Mouse (Mus musculus) lung, postnatal 0 days (tissue): ENCODE measurements around the gene Slc1a3.

Experiments
- CTCF ChIP-seq: IDR thresholded peaks from 2 replicates; pipeline ENCODE4 v1.5.1; 2016; ENCODE audit warnings: antibody characterized with exemption, mild to moderate bottlenecking
- EP300 ChIP-seq: IDR thresholded peaks from 2 replicates; pipeline ENCODE4 v1.6.1; 2016; ENCODE audit warnings: antibody characterized with exemption, mild to moderate bottlenecking, control low read depth

DNA sequence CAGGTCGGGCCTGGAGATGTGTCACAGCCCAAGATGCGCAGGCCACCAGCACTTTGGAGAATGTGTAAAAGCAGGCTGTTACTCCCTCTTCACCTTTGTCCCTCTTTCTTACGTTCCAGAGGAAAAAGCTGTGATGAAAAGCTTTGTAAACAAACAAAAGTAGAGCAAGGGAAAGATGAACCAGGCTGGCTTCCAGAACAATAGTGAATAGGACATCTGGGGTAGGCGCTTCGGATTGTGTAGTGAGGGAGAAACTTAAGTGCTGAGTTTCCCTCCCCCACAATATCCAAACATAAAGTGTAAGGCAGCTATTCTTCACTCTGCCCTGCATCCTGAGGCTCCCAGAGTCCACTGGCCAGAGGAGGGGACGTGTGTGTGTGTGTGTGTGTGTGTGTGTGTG lies 31.0 kb upstream of the Slc1a3 start:
- TF ChIP-seq CTCF (no peak), EP300 (no peak)
